Mouse (Mus musculus) liver, postnatal 0 days (tissue): ENCODE data around the gene Eva1c. TPM values are rescaled to one million over a fixed set of nuclear protein-coding genes. Genes with fewer than 3 reads are reported as not detected.

Experiments
- ATAC-seq: fragments of 200-750 bp; cut with Nextera tagmentation; 2 replicates; pipeline ENCODE4 v1.8.0; 2017; ENCODE audit warnings: mild to moderate bottlenecking, moderate library complexity
- DNase-seq: peaks from one replicate; pipeline ENCODE4 v3.0.0-alpha.2; 2016
- H3K27ac ChIP-seq: fragments of 300-500 bp; sonication (generic); 2 replicates; pipeline ENCODE4 v1.5.1; 2014; ENCODE audit warnings: antibody characterized with exemption, moderate library complexity, mild to moderate bottlenecking, low read depth
- H3K27me3 ChIP-seq: fragments of 300-500 bp; sonication (generic); 2 replicates; pipeline ENCODE4 v1.6.1; 2014; ENCODE audit warnings: low read length, control low read depth, mixed read lengths; ENCODE audit not compliant: insufficient read depth
- H3K36me3 ChIP-seq: fragments of 300-500 bp; sonication (generic); replicated peaks from 2 replicates; pipeline ENCODE4 v1.6.1; 2014; ENCODE audit warnings: mild to moderate bottlenecking, control low read depth, low read length, moderate library complexity, mixed read lengths; ENCODE audit not compliant: insufficient read depth
- H3K4me1 ChIP-seq: fragments of 300-500 bp; sonication (generic); 2 replicates; pipeline ENCODE4 v1.6.1; 2014; ENCODE audit warnings: antibody characterized with exemption, mild to moderate bottlenecking, control low read depth; ENCODE audit not compliant: insufficient read depth
- H3K4me2 ChIP-seq: fragments of 300-500 bp; sonication (generic); 2 replicates; pipeline ENCODE4 v1.6.1; 2014; ENCODE audit warnings: low read depth, mild to moderate bottlenecking, low read length, moderate library complexity, mixed read lengths
- H3K4me3 ChIP-seq: fragments of 300-500 bp; sonication (generic); 2 replicates; pipeline ENCODE4 v1.5.1; 2014; ENCODE audit warnings: low read depth, low read length
- H3K9ac ChIP-seq: fragments of 300-500 bp; sonication (generic); replicated peaks from 2 replicates; pipeline ENCODE4 v1.6.1; 2014; ENCODE audit warnings: mild to moderate bottlenecking, moderate library complexity
- H3K9me3 ChIP-seq: fragments of 300-500 bp; sonication (generic); 2 replicates; pipeline ENCODE4 v1.6.1; 2016; ENCODE audit warnings: mild to moderate bottlenecking, control low read depth, low read length, mixed read lengths
- CTCF ChIP-seq: sonication (generic); IDR thresholded peaks from 2 replicates; pipeline ENCODE4 v1.5.1; 2016; ENCODE audit warnings: antibody characterized with exemption, low read depth
- EP300 ChIP-seq: IDR thresholded peaks from 2 replicates; pipeline ENCODE4 v1.6.1; 2016; ENCODE audit warnings: antibody characterized with exemption, low read depth, mild to moderate bottlenecking
- WGBS: fragments of 180-500 bp; shearing (Covaris S2); extraction: QIAGEN DNeasy Blood & Tissue Kit; methylation state at CpG from one replicate; pipeline ENCODE4 v1.1.7; 2014; ENCODE audit not compliant: insufficient replicate concordance; 5-methylcytosine and 5-hydroxymethylcytosine counted together
- microRNA-seq: library from miRNA; unstranded; fragments of <30 nt; microRNA quantifications from one replicate; pipeline ENCODE4, GENCODE M21; 2016
- polyA plus RNA-seq: library from polyadenylated mRNA; unstranded; fragments of >200 nt; fragmentation: Nextera tagmentation; extraction: Ambion mirVana; gene quantifications from 2 replicates; pipeline ENCODE4 v1.2.1, GENCODE M21; 2015

Gene Eva1c
- polyA plus RNA-seq, 1 experiment from 2014 or later, result 1.1 TPM

GRCm38 (mm10) chr16:90946977-90947376, 120.5 kb downstream of the Eva1c start:
- DNase-seq (no peak), ATAC-seq (no peak)
- WGBS, result 90% methylated on average over 8 of the region's 8 CpGs
- TF ChIP-seq CTCF, result no peak
- Histone ChIP-seq H3K9me3 (no peaks in the 10 kb centered on the region), H3K4me1 (no peaks in the 10 kb centered on the region), H3K4me3 (no peak overlapping the region), H3K36me3 (peaks cover 76% of the 10 kb centered on the region), H3K4me2 (no peak overlapping the region), H3K27me3 (no peaks in the 10 kb centered on the region), H3K27ac (no peak overlapping the region), H3K9ac (no peak overlapping the region)

- no peak for DNase-seq
- no peak overlapping the region for H3K9ac ChIP-seq
- no peaks in the 10 kb centered on the region for H3K9me3 ChIP-seq
- H3K4me2 ChIP-seq, result no peak overlapping the region
- no peaks in the 10 kb centered on the region for H3K4me1 ChIP-seq
- no peak overlapping the region for H3K27ac ChIP-seq
- no peak for ATAC-seq
- no peaks in the 10 kb centered on the region for H3K27me3 ChIP-seq
- peaks cover 67% of the 10 kb centered on the region for H3K36me3 ChIP-seq
- TF ChIP-seq EP300, result no peak
- TF ChIP-seq CTCF, result peak; percentile 24; the same call in 1 of the 2 replicates
- WGBS, result 63% methylated on average over 17 of the region's 17 CpGs
- H3K4me3 ChIP-seq, result no peak overlapping the region
These were observed 123.9 kb downstream of the Eva1c start for GRCm38 (mm10) chr16:90950354-90950963.

- ATAC-seq, result no peak
- Histone ChIP-seq H3K4me2 (no peak overlapping the region), H3K9ac (no peak overlapping the region), H3K4me1 (no peaks in the 10 kb centered on the region), H3K27ac (no peak overlapping the region), H3K36me3 (peaks cover 67% of the 10 kb centered on the region), H3K4me3 (no peak overlapping the region), H3K9me3 (no peaks in the 10 kb centered on the region), H3K27me3 (no peaks in the 10 kb centered on the region)
- TF ChIP-seq EP300 (no peak), CTCF (no peak)
- DNase-seq, result no peak
- WGBS, result 83% methylated on average over 9 of the region's 9 CpGs
These were observed 126.6 kb downstream of the Eva1c start for GRCm38 (mm10) chr16:90953147-90953546.

GRCm38 (mm10) chr16:90953770-90954169, 127.3 kb downstream of the Eva1c start:
- no peaks in the 10 kb centered on the region for H3K9me3 ChIP-seq
- H3K4me3 ChIP-seq, result no peak overlapping the region
- no peak overlapping the region for H3K9ac ChIP-seq
- 85% methylated on average over 6 of the region's 6 CpGs for WGBS
- no peak for DNase-seq
- peaks cover 71% of the 10 kb centered on the region for H3K36me3 ChIP-seq
- no peak overlapping the region for H3K4me2 ChIP-seq
- no peaks in the 10 kb centered on the region for H3K4me1 ChIP-seq
- H3K27ac ChIP-seq, result no peak overlapping the region
- no peaks in the 10 kb centered on the region for H3K27me3 ChIP-seq
- TF ChIP-seq EP300 (no peak), CTCF (peak; percentile 55)
- no peak for ATAC-seq

Small RNAs within 50 kb of the gene (microRNA-seq; reads per million reads assigned to microRNA genes)
- gene Gm22933, result not detected

Other genes with a start within 250 kb of the Eva1c start
- 25.7 and 26.1 TPM in 2 replicates for gene Mis18a, start 99.3 kb upstream of the Eva1c start, polyA plus RNA-seq
- 45.3 and 53.4 TPM in 2 replicates for gene Mrap, start 88.5 kb upstream of the Eva1c start, polyA plus RNA-seq
- 1.3 and 1.6 TPM in 2 replicates for gene Urb1, start 16.3 kb upstream of the Eva1c start, polyA plus RNA-seq
- 16.1 and 16.8 TPM in 2 replicates for gene Cfap298, start 108.4 kb downstream of the Eva1c start, polyA plus RNA-seq
- gene Synj1, start 184.6 kb downstream of the Eva1c start, polyA plus RNA-seq, result 8.2 and 8.6 TPM in 2 replicates
- 10.3 and 10.9 TPM in 2 replicates for gene Paxbp1, start 217.8 kb downstream of the Eva1c start, polyA plus RNA-seq